13 mouse cellular contexts compared by ENCODE assay signal in the genomic region with DNA sequence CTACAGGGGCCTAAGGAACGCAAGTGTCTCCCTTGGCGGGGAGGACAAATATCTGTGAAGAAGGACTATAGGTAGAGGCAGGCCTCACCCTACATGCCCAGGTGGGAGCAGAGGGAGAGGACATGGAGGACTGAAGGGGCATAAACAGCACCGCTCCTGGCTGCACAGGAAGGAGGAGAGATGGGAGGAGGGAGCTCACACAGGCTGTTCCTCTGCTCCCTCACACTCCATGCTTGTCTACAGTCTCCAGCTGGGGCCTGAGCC. TPM values are rescaled to one million over a fixed set of nuclear protein-coding genes. Genes with fewer than 3 reads are reported as not detected.
DNase-seq lines count a peak whose midpoint lies in the region; ATAC-seq and TF ChIP-seq lines count a peak whose summit lies in the region.
"Had no signal": no experiment of that assay in that cellular context is flagged by ENCODE, and none has a peak within 500 bp of the region (broad histone marks: within the 10 kb centered on the region; RNA-seq: fewer than 3 reads in every experiment).

No protein-coding gene starts in this region.

- TF ChIP-seq RAD21 in MEL (IDR thresholded peaks at IDR 0.05; ENCODE audit: low read depth, low read length): no peak

- intact Hi-C loops in heart, postnatal 36 days (cut with DNase I): no loop called here
- intact Hi-C loops in gastrocnemius, postnatal 14 days (cut with DNase I; ENCODE audit: low total_unique reads): no loop called here

- no peak for TF ChIP-seq CTCF in heart, postnatal 0 days (IDR thresholded peaks at IDR 0.05; ENCODE audit: low read depth)
- no peak for TF ChIP-seq CTCF in MEL (IDR thresholded peaks at IDR 0.05 in 2 of 3, conservative IDR thresholded peaks at IDR 0.05 in 1 of 3; ENCODE audit: control insufficient read depth in 1 of 3, insufficient read depth in 1 of 3, low read depth in 2 of 3, low read length in 3 of 3, poor library complexity in 1 of 3, severe bottlenecking in 1 of 3)

- H3K9ac ChIP-seq in heart, postnatal 0 days (replicated peaks; ENCODE audit: low read depth, low read length): no peak overlapping the region
- peak overlapping the region; percentile 20; the same call in 1 of the 2 replicates for H3K9ac ChIP-seq in MEL (ENCODE audit: control insufficient read depth, low read depth, low read length, poor library complexity, severe bottlenecking)
- no peak overlapping the region for H3K9ac ChIP-seq in forebrain, embryonic 14.5 days (ENCODE audit: low read length)
- H3K9ac ChIP-seq: kidney, embryonic 15.5 days had no signal

- no peak for TF ChIP-seq EP300 in heart, postnatal 0 days (IDR thresholded peaks at IDR 0.05; ENCODE audit: low read depth)
- TF ChIP-seq EP300 in MEL (IDR thresholded peaks at IDR 0.05; ENCODE audit: low read depth in 1 of 2, low read length in 2 of 2): no peak

- H3K27ac ChIP-seq in heart, postnatal 0 days (ENCODE audit: low read depth): no peak overlapping the region
- H3K27ac ChIP-seq in MEL (ENCODE audit: control insufficient read depth, low read depth, low read length): no peak overlapping the region
- peak overlapping the region; percentile 72 for H3K27ac ChIP-seq in forebrain, embryonic 14.5 days (ENCODE audit: low read depth, low read length)
- peak overlapping the region; percentile 77 for H3K27ac ChIP-seq in midbrain, embryonic 10.5 days (replicated peaks)

- ATAC-seq in heart, postnatal 0 days (ENCODE audit: insufficient read depth, low read depth): no peak
- ATAC-seq in forebrain, embryonic 14.5 days: 0 out of 2 replicates have a peak, but pooled peaks have one; percentile 9
- no peak for ATAC-seq in CD4-positive, CD25-positive, alpha-beta regulatory T cell, adult 4 months
- ATAC-seq: activated CD4-positive, CD25-positive, alpha-beta regulatory T cell, adult 4 months had no signal

- H3K9me3 ChIP-seq in heart, postnatal 0 days (replicated peaks; ENCODE audit: control insufficient read depth, low read length): no peaks in the 10 kb centered on the region
- H3K9me3 ChIP-seq in MEL (replicated peaks; ENCODE audit: insufficient read depth, low read length): no peaks in the 10 kb centered on the region
- H3K9me3 ChIP-seq in forebrain, embryonic 14.5 days (replicated peaks; ENCODE audit: control insufficient read depth, low read length): no peaks in the 10 kb centered on the region
- H3K9me3 ChIP-seq in midbrain, embryonic 10.5 days (replicated peaks): peaks cover 8% of the 10 kb centered on the region; the same call in 1 of the 2 replicates

- no peaks in the 10 kb centered on the region for H3K36me3 ChIP-seq in heart, postnatal 0 days (replicated peaks; ENCODE audit: control insufficient read depth, insufficient read depth, low read length)
- peaks cover 0 to 15% of the 10 kb centered on the region in 2 experiments; a peak in 2 of 4 replicates for H3K36me3 ChIP-seq in MEL (ENCODE audit: control insufficient read depth in 1 of 2, insufficient read depth in 2 of 2, low read length in 2 of 2)
- H3K36me3 ChIP-seq in forebrain, embryonic 14.5 days (ENCODE audit: control insufficient read depth, insufficient read depth, low read length): no peaks in the 10 kb centered on the region
- H3K36me3 ChIP-seq in midbrain, embryonic 10.5 days: no peaks in the 10 kb centered on the region
- H3K36me3 ChIP-seq: kidney, embryonic 15.5 days had no signal

- no peak overlapping the region for H3K4me3 ChIP-seq in heart, postnatal 0 days (ENCODE audit: low read depth, low read length)
- H3K4me3 ChIP-seq in MEL (ENCODE audit: control insufficient read depth in 1 of 2, insufficient read depth in 1 of 2, low read depth in 2 of 2, low read length in 2 of 2): no peak overlapping the region; a peak in 1 of 4 replicates
- no peak overlapping the region for H3K4me3 ChIP-seq in forebrain, embryonic 14.5 days (ENCODE audit: low read depth, low read length)
- H3K4me3 ChIP-seq in midbrain, embryonic 10.5 days: 0 out of 2 replicates have a peak overlapping the region, but pooled peaks have one; percentile 18
- H3K4me3 ChIP-seq: kidney, embryonic 15.5 days had no signal

- WGBS in heart, postnatal 0 days: 59% methylated on average over 3 of the region's 3 CpGs
- WGBS in forebrain, embryonic 14.5 days: 40% methylated on average over 3 of the region's 3 CpGs
- 37% methylated on average over 3 of the region's 3 CpGs for WGBS in midbrain, embryonic 10.5 days

- no peaks in the 10 kb centered on the region for H3K27me3 ChIP-seq in heart, postnatal 0 days (ENCODE audit: control insufficient read depth, insufficient read depth, low read length)
- H3K27me3 ChIP-seq in MEL (ENCODE audit: control insufficient read depth in 1 of 2, insufficient read depth in 2 of 2, low read length in 2 of 2): no peaks in the 10 kb centered on the region
- H3K27me3 ChIP-seq in forebrain, embryonic 14.5 days (replicated peaks; ENCODE audit: control insufficient read depth, insufficient read depth, low read length): no peaks in the 10 kb centered on the region
- H3K27me3 ChIP-seq in midbrain, embryonic 10.5 days (ENCODE audit: low read depth, poor library complexity, severe bottlenecking): peaks cover 17% of the 10 kb centered on the region; the same call in 1 of the 2 replicates
- H3K27me3 ChIP-seq: kidney, embryonic 15.5 days had no signal

- TF ChIP-seq POLR2A in MEL (IDR thresholded peaks at IDR 0.05; ENCODE audit: control insufficient read depth in 1 of 2, insufficient read depth in 1 of 2, low read depth in 1 of 2, low read length in 2 of 2, poor library complexity in 1 of 2): no peak

- DNase-seq in heart, postnatal 0 days (ENCODE audit: low spot score): no peak
- no peak for DNase-seq in heart, postnatal 36 days
- DNase-seq in MEL (ENCODE audit: low read depth, low spot score): peak; percentile 13
- DNase-seq in forebrain, embryonic 14.5 days (ENCODE audit: low spot score): no peak
- no peak for DNase-seq in midbrain, embryonic 10.5 days (ENCODE audit: low spot score)
- DNase-seq in layer of hippocampus, adult 9-10 months (ENCODE audit: low spot score): no peak
- no peak for DNase-seq in gastrocnemius, postnatal 14 days
- DNase-seq: gastrocnemius, postnatal 10 days; lung, postnatal 36 days; right cerebral cortex, adult 18-20 months had no signal

- H3K79me2 ChIP-seq in MEL (ENCODE audit: control insufficient read depth, insufficient read depth, low read length, poor library complexity): no peaks in the 10 kb centered on the region; the same call in 1 of the 2 replicates

- 0 out of 2 replicates have a peak overlapping the region, but pooled peaks have one; percentile 26 for H3K4me2 ChIP-seq in heart, postnatal 0 days (ENCODE audit: low read depth, low read length)
- no peak overlapping the region for H3K4me2 ChIP-seq in forebrain, embryonic 14.5 days (ENCODE audit: low read length)

- H3K4me1 ChIP-seq in heart, postnatal 0 days (ENCODE audit: control insufficient read depth, insufficient read depth): 0 out of 2 replicates have a peak, but pooled peaks cover 3% of the 10 kb centered on the region
- H3K4me1 ChIP-seq in MEL (ENCODE audit: control insufficient read depth in 1 of 2, insufficient read depth in 2 of 2, low read length in 2 of 2): peaks cover 3 to 18% of the 10 kb centered on the region in 2 experiments
- peaks cover 8% of the 10 kb centered on the region for H3K4me1 ChIP-seq in forebrain, embryonic 14.5 days (ENCODE audit: control insufficient read depth, insufficient read depth, low read length)
- peaks cover 37% of the 10 kb centered on the region for H3K4me1 ChIP-seq in midbrain, embryonic 10.5 days

TF ChIP-seq in MEL, 35 proteins besides CTCF, POLR2A, EP300 and RAD21:
- TF ChIP-seq RCOR1 (IDR thresholded peaks at IDR 0.05; ENCODE audit: low read depth, low read length) (no peak), SMC3 (IDR thresholded peaks at IDR 0.05; ENCODE audit: low read depth, low read length) (no peak), MYC (IDR thresholded peaks at IDR 0.05; ENCODE audit: low read depth, low read length) (no peak)

RNA-seq across cellular contexts. Expression of a gene that starts 25.9 kb away (rescaled TPM):
- total RNA-seq in heart, postnatal 0 days (2014; rRNA removed; ENCODE audit: low replicate concordance): 6.7 and 13.2 TPM in 2 replicates
- 3.7 and 4.0 TPM in 2 replicates for polyA plus RNA-seq in heart, postnatal 0 days (2015; fragmentation: Nextera tagmentation; extraction: Ambion mirVana)
- 1 to 10 TPM; 2.1 to 2.4 TPM for total RNA-seq in heart, postnatal 36 days (2021)
- total RNA-seq in MEL (2012; rRNA removed): 0.36 and 0.39 TPM in 2 replicates
- 1 to 10 TPM in 1 of 2 experiments, not detected in 1; 1.0 TPM for polyA plus RNA-seq in MEL (2012; ENCODE audit: insufficient read depth in 1 of 2, insufficient read length in 2 of 2, low read depth in 1 of 2, low replicate concordance in 2 of 2, missing spikeins in 1 of 2)
- 3.5 and 3.8 TPM in 2 replicates for polyA plus RNA-seq in forebrain, embryonic 14.5 days (2014; fragmentation: Nextera tagmentation; extraction: Ambion mirVana)
- polyA plus RNA-seq in midbrain, embryonic 10.5 days (2016; fragmentation: Nextera tagmentation; extraction: Ambion mirVana): 8.0 and 8.2 TPM in 2 replicates
- 1 to 10 TPM; 1.4 to 2.0 TPM for total RNA-seq in gastrocnemius, postnatal 14 days (2021)
- 1 to 10 TPM; 2.9 to 3.7 TPM for polyA plus RNA-seq in CD4-positive, CD25-positive, alpha-beta regulatory T cell, adult 4 months (2017; shearing (Covaris generic))

RNA-seq across cellular contexts. Expression of a gene that starts 58.6 kb away (rescaled TPM):
- 2.3 and 4.0 TPM in 2 replicates for total RNA-seq in heart, postnatal 0 days (2014; rRNA removed; ENCODE audit: low replicate concordance)
- polyA plus RNA-seq in heart, postnatal 0 days (2015; fragmentation: Nextera tagmentation; extraction: Ambion mirVana): 5.0 and 5.5 TPM in 2 replicates
- total RNA-seq in heart, postnatal 36 days (2021): 1 to 10 TPM; 3.8 to 6.2 TPM
- not detected in 2 replicates for total RNA-seq in MEL (2012; rRNA removed)
- not detected for polyA plus RNA-seq in MEL (2012; ENCODE audit: insufficient read depth in 1 of 2, insufficient read length in 2 of 2, low read depth in 1 of 2, low replicate concordance in 2 of 2, missing spikeins in 1 of 2)
- polyA plus RNA-seq in forebrain, embryonic 14.5 days (2014; fragmentation: Nextera tagmentation; extraction: Ambion mirVana): 20.8 and 26.2 TPM in 2 replicates
- polyA plus RNA-seq in midbrain, embryonic 10.5 days (2016; fragmentation: Nextera tagmentation; extraction: Ambion mirVana): 8.3 and 11.4 TPM in 2 replicates
- 1 to 10 TPM; 4.0 to 7.7 TPM for total RNA-seq in gastrocnemius, postnatal 14 days (2021)
- not detected for polyA plus RNA-seq in CD4-positive, CD25-positive, alpha-beta regulatory T cell, adult 4 months (2017; shearing (Covaris generic))
- polyA plus RNA-seq: activated CD4-positive, CD25-positive, alpha-beta regulatory T cell, adult 4 months had no signal

Comparison
In these comparisons a context has a peak if more than half of its experiments do, and no peak if none do; other contexts are left out.
1. H3K27ac ChIP-seq: peak in forebrain, embryonic 14.5 days (single experiment) and midbrain, embryonic 10.5 days (single experiment); none in heart, postnatal 0 days (single experiment) and MEL (single experiment).